Mouse (Mus musculus): Measurements from ENCODE around the gene Clec3b. TPM values are rescaled to one million over a fixed set of nuclear protein-coding genes. Genes with fewer than 3 reads are reported as not detected.

The Clec3b gene
- polyA plus RNA-seq, 1 experiment from 2014 or later = 3.5 TPM

- no peak for TF ChIP-seq CTCF (IDR thresholded peaks at IDR 0.05; ENCODE audit: low read depth)
- Histone ChIP-seq H3K4me3 (ENCODE audit: low read depth, low read length) (no peak overlapping the region), H3K9me3 (ENCODE audit: control insufficient read depth) (0 out of 2 replicates have a peak, but pooled peaks cover 5% of the 10 kb centered on the region), H3K4me1 (replicated peaks; ENCODE audit: control insufficient read depth, insufficient read depth, low read length) (no peaks in the 10 kb centered on the region; the same call in 1 of the 2 replicates), H3K27ac (ENCODE audit: low read depth, low read length) (no peak overlapping the region), H3K4me2 (replicated peaks; ENCODE audit: low read depth) (no peak overlapping the region), H3K36me3 (ENCODE audit: control insufficient read depth, insufficient read depth) (no peaks in the 10 kb centered on the region; the same call in 1 of the 2 replicates), H3K9ac (ENCODE audit: low read depth, low read length) (no peak overlapping the region), H3K27me3 (replicated peaks; ENCODE audit: control insufficient read depth, insufficient read depth, low read length) (no peaks in the 10 kb centered on the region)
- no peak; the same call in 1 of the 2 replicates for ATAC-seq
- 51% methylated on average over 5 of the region's 5 CpGs for WGBS
Measured at GRCm38 (mm10) chr9:123148430-123148829, 2.3 kb upstream of the Clec3b start.

- no peaks in the 10 kb centered on the region for H3K27me3 ChIP-seq (replicated peaks; ENCODE audit: control insufficient read depth, insufficient read depth, low read length)
- no peak overlapping the region for H3K27ac ChIP-seq (ENCODE audit: low read depth, low read length)
- H3K9ac ChIP-seq (ENCODE audit: low read depth, low read length) = no peak overlapping the region
- H3K4me3 ChIP-seq (ENCODE audit: low read depth, low read length) = no peak overlapping the region
- TF ChIP-seq CTCF (IDR thresholded peaks at IDR 0.05; ENCODE audit: low read depth) = no peak
- WGBS = 41% methylated on average over 1 of the region's 1 CpGs
- no peaks in the 10 kb centered on the region for H3K9me3 ChIP-seq (ENCODE audit: control insufficient read depth)
- H3K36me3 ChIP-seq (ENCODE audit: control insufficient read depth, insufficient read depth) = no peaks in the 10 kb centered on the region
- no peaks in the 10 kb centered on the region; the same call in 1 of the 2 replicates for H3K4me1 ChIP-seq (replicated peaks; ENCODE audit: control insufficient read depth, insufficient read depth, low read length)
- no peak overlapping the region for H3K4me2 ChIP-seq (replicated peaks; ENCODE audit: low read depth)
- ATAC-seq = no peak
Measured at GRCm38 (mm10) chr9:123151561-123151960, 815 bp downstream of the Clec3b start.

- no peak for TF ChIP-seq CTCF (IDR thresholded peaks at IDR 0.05; ENCODE audit: low read depth)
- no peaks in the 10 kb centered on the region for H3K9me3 ChIP-seq (ENCODE audit: control insufficient read depth)
- no peak overlapping the region for H3K27ac ChIP-seq (ENCODE audit: low read depth, low read length)
- H3K4me3 ChIP-seq (ENCODE audit: low read depth, low read length) = no peak overlapping the region
- no peaks in the 10 kb centered on the region for H3K27me3 ChIP-seq (replicated peaks; ENCODE audit: control insufficient read depth, insufficient read depth, low read length)
- no peak overlapping the region for H3K9ac ChIP-seq (ENCODE audit: low read depth, low read length)
- H3K36me3 ChIP-seq (ENCODE audit: control insufficient read depth, insufficient read depth) = no peaks in the 10 kb centered on the region
- H3K4me2 ChIP-seq (replicated peaks; ENCODE audit: low read depth) = no peak overlapping the region
- H3K4me1 ChIP-seq (replicated peaks; ENCODE audit: control insufficient read depth, insufficient read depth, low read length) = no peaks in the 10 kb centered on the region; the same call in 1 of the 2 replicates
- ATAC-seq = 0 out of 2 replicates have a peak, but pooled peaks have one; percentile 58
- 23% methylated on average over 3 of the region's 3 CpGs for WGBS
Measured at GRCm38 (mm10) chr9:123152026-123152425, 1.3 kb downstream of the Clec3b start.

GRCm38 (mm10) chr9:123153121-123153520 lies 2.4 kb downstream of the Clec3b start:
- ATAC-seq = no peak

GRCm38 (mm10) chr9:123156910-123157361 lies 6.2 kb downstream of the Clec3b start:
- WGBS = 31% methylated on average over 30 of the region's 30 CpGs
- Histone ChIP-seq H3K9ac (ENCODE audit: low read depth, low read length) (peak overlapping the region; percentile 22; the same call in 1 of the 2 replicates), H3K4me1 (replicated peaks; ENCODE audit: control insufficient read depth, insufficient read depth, low read length) (no peaks in the 10 kb centered on the region; the same call in 1 of the 2 replicates), H3K36me3 (ENCODE audit: control insufficient read depth, insufficient read depth) (no peaks in the 10 kb centered on the region), H3K9me3 (ENCODE audit: control insufficient read depth) (no peaks in the 10 kb centered on the region), H3K4me3 (ENCODE audit: low read depth, low read length) (no peak overlapping the region), H3K27ac (ENCODE audit: low read depth, low read length) (no peak overlapping the region), H3K27me3 (replicated peaks; ENCODE audit: control insufficient read depth, insufficient read depth, low read length) (no peaks in the 10 kb centered on the region), H3K4me2 (replicated peaks; ENCODE audit: low read depth) (0 out of 2 replicates have a peak overlapping the region, but pooled peaks have one; percentile 24)
- no peak for ATAC-seq
- TF ChIP-seq CTCF (IDR thresholded peaks at IDR 0.05; ENCODE audit: low read depth) = no peak

More at GRCm38 (mm10) chr9:123153121-123153520, 2.4 kb downstream of the Clec3b start:
- Histone ChIP-seq H3K4me2 (replicated peaks; ENCODE audit: low read depth) (no peak overlapping the region), H3K4me1 (replicated peaks; ENCODE audit: control insufficient read depth, insufficient read depth, low read length) (no peaks in the 10 kb centered on the region; the same call in 1 of the 2 replicates), H3K4me3 (ENCODE audit: low read depth, low read length) (no peak overlapping the region), H3K9ac (ENCODE audit: low read depth, low read length) (no peak overlapping the region), H3K9me3 (ENCODE audit: control insufficient read depth) (no peaks in the 10 kb centered on the region), H3K27ac (ENCODE audit: low read depth, low read length) (no peak overlapping the region), H3K36me3 (ENCODE audit: control insufficient read depth, insufficient read depth) (no peaks in the 10 kb centered on the region), H3K27me3 (replicated peaks; ENCODE audit: control insufficient read depth, insufficient read depth, low read length) (no peaks in the 10 kb centered on the region)
- 100% methylated on average over 2 of the region's 2 CpGs for WGBS
- TF ChIP-seq CTCF (IDR thresholded peaks at IDR 0.05; ENCODE audit: low read depth) = no peak

GRCm38 (mm10) chr9:123157699-123158098 lies 7.0 kb downstream of the Clec3b start:
- H3K9ac ChIP-seq (ENCODE audit: low read depth, low read length) = no peak overlapping the region
- H3K4me3 ChIP-seq (ENCODE audit: low read depth, low read length) = no peak overlapping the region
- no peak overlapping the region for H3K27ac ChIP-seq (ENCODE audit: low read depth, low read length)
- H3K9me3 ChIP-seq (ENCODE audit: control insufficient read depth) = no peaks in the 10 kb centered on the region
- H3K36me3 ChIP-seq (ENCODE audit: control insufficient read depth, insufficient read depth) = no peaks in the 10 kb centered on the region
- no peak for ATAC-seq
- no peak; the same call in 1 of the 2 replicates for TF ChIP-seq CTCF (IDR thresholded peaks at IDR 0.05; ENCODE audit: low read depth)
- no peak overlapping the region for H3K4me2 ChIP-seq (replicated peaks; ENCODE audit: low read depth)
- no peaks in the 10 kb centered on the region for H3K27me3 ChIP-seq (replicated peaks; ENCODE audit: control insufficient read depth, insufficient read depth, low read length)
- no peaks in the 10 kb centered on the region; the same call in 1 of the 2 replicates for H3K4me1 ChIP-seq (replicated peaks; ENCODE audit: control insufficient read depth, insufficient read depth, low read length)
